Mouse (Mus musculus): Measurements from ENCODE around the gene Tiam1.

DNA sequence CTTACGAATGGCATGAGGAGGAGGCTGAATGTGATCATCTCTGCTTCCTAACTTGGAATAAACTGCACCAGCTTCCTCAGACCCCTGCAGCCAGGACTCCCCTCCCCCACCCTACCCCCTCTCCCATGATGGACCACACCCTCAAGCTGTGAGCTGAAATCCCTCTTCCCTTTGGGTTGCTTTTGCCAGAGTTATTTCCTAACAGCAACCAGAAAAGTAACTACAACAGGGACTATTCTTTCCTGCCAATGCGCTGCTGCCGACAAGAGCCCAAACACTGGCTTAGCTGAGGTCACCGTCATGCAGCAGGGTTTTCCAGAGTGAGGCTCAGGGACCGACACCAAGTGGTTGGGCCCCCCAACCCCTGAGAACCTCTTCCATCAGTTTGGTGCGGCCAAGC lies 303.2 kb downstream of the Tiam1 start:
- TF ChIP-seq CTCF (IDR thresholded peaks at IDR 0.05) (no peak), EP300 (IDR thresholded peaks at IDR 0.05) (no peak)
